Mouse (Mus musculus) olfactory bulb, adult 2 months (tissue): ENCODE measurements around the gene Pou6f1. TPM values are rescaled to one million over a fixed set of nuclear protein-coding genes. Genes with fewer than 3 reads are reported as not detected.

Experiments used
- H3K27ac ChIP-seq: fragments of 200-500 bp; 2 replicates; pipeline ENCODE4 v1.5.1; 2012; ENCODE audit warnings: low read depth, low read length; ENCODE audit not compliant: insufficient read depth
- H3K4me1 ChIP-seq: fragments of 200-500 bp; 2 replicates; pipeline ENCODE4 v1.6.1; 2012; ENCODE audit warnings: low read length; ENCODE audit not compliant: control insufficient read depth, insufficient read depth
- H3K4me3 ChIP-seq: fragments of 200-500 bp; 2 replicates; pipeline ENCODE4 v1.5.1; 2012; ENCODE audit warnings: mild to moderate bottlenecking, low read depth, low read length, moderate library complexity; ENCODE audit not compliant: insufficient read depth
- CTCF ChIP-seq: fragments of 200-500 bp; IDR thresholded peaks from 2 replicates; pipeline ENCODE4 v1.5.1; 2012; ENCODE audit warnings: low read depth, mild to moderate bottlenecking, low read length, moderate library complexity; ENCODE audit not compliant: insufficient read depth
- POLR2A ChIP-seq: fragments of 200-500 bp; IDR thresholded peaks from 2 replicates; pipeline ENCODE4 v1.6.1; 2012; ENCODE audit warnings: mild to moderate bottlenecking, low read depth, low read length, moderate library complexity; ENCODE audit not compliant: insufficient read depth
- WGBS: fragments of 180-500 bp; shearing (Covaris S2); methylation state at CpG from one replicate; pipeline ENCODE4 v1.1.7; 2018; 5-methylcytosine and 5-hydroxymethylcytosine counted together
- polyA plus RNA-seq: library from polyadenylated mRNA; stranded (reverse); fragments of >200 nt; gene quantifications from 2 replicates; pipeline ENCODE4 v1.2.4, GENCODE M21; 2012; ENCODE audit warnings: low replicate concordance; ENCODE audit not compliant: missing spikeins, insufficient read depth, insufficient read length

The Pou6f1 gene
- polyA plus RNA-seq = not detected in 2 replicates

- WGBS = under 1% methylated on average over 75 of the region's 76 CpGs
- Histone ChIP-seq H3K27ac (peak within 1 kb of the TSS; percentile 67; the same call in 1 of the 2 replicates), H3K4me1 (peaks cover 13% of the 10 kb centered on the region), H3K4me3 (peak within 1 kb of the TSS; percentile 99)
- TF ChIP-seq CTCF (no peak), POLR2A (no peak)
These were observed at the start of gene Pou6f1 for GRCm38 (mm10) chr15:100599276-100600046. Gene Pou6f1 (minus strand): TSS chr15:100599984.

- Histone ChIP-seq H3K4me1 (no peaks in the 10 kb centered on the region), H3K27ac (no peak overlapping the region), H3K4me3 (no peak overlapping the region)
- TF ChIP-seq CTCF = no peak
- TF ChIP-seq POLR2A = no peak
- 77% methylated on average over 6 of the region's 6 CpGs for WGBS
These were observed 46.4 kb upstream of the Pou6f1 start for GRCm38 (mm10) chr15:100646161-100646560.

DNA sequence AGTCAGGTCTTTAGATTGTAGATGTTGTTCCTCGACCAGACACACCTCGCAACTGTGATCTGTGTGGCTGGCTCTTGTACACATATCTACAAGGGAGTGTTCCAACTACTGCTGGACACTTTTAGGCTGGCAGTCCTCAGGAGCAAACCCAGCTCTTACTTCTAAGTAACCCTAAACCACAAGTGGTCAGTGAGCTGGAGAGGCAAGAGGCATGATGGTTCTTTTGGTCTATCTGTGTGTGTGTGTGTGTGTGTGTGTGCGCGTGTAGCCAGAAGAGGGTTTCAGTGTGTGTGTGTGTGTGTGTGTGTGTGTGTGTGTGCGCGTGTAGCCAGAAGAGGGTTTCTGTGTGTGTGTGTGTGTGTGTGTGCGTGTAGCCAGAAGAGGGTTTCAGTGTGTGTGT is 42.7 kb upstream of the Pou6f1 start:
- WGBS = 90% methylated on average over 7 of the region's 7 CpGs
- H3K4me3 ChIP-seq = no peak overlapping the region
- no peaks in the 10 kb centered on the region for H3K4me1 ChIP-seq
- no peak overlapping the region for H3K27ac ChIP-seq
- TF ChIP-seq CTCF (no peak), POLR2A (no peak)

DNA sequence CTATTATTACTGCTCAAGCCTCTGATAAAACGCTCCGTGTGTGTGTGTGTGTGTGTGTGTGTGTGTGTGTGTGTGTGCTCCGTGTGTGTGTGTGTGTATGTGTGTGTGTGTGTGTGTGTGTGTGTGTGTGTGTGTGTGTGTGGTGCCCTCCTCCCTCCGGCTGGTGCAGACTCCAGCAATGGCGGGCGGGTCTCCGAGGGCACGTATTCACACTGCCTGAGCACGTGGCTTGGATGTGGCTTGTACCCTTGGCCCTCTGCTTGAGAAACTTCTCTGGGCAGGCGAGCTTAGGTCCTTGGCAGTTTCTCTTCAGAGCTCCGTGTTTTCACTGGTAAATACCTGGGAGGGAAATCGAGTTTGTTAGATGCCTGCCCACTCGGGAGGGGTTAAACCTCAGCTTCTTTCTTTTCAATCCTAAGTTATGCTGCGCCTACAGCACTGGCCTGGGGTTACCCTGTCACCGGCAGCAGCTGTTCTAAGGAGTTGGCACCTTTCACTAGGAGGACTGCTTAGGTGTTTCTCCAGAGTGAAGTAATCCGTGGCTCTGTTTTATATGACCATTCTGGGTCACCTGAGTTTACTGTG is 41.5 kb upstream of the Pou6f1 start:
- 69% methylated on average over 16 of the region's 16 CpGs for WGBS

GRCm38 (mm10) chr15:100639972-100640750 is 40.4 kb upstream of the Pou6f1 start:
- no peak overlapping the region for H3K27ac ChIP-seq
- WGBS = 83% methylated on average over 16 of the region's 16 CpGs
- peaks cover 10% of the 10 kb centered on the region for H3K4me1 ChIP-seq
- no peak for TF ChIP-seq POLR2A
- no peak for TF ChIP-seq CTCF
- no peak overlapping the region for H3K4me3 ChIP-seq

More for the DNA sequence above, 41.5 kb upstream of the Pou6f1 start:
- no peak overlapping the region for H3K27ac ChIP-seq
- H3K4me3 ChIP-seq = no peak overlapping the region
- no peak for TF ChIP-seq POLR2A
- no peak for TF ChIP-seq CTCF
- H3K4me1 ChIP-seq = peaks cover 8% of the 10 kb centered on the region

DNA sequence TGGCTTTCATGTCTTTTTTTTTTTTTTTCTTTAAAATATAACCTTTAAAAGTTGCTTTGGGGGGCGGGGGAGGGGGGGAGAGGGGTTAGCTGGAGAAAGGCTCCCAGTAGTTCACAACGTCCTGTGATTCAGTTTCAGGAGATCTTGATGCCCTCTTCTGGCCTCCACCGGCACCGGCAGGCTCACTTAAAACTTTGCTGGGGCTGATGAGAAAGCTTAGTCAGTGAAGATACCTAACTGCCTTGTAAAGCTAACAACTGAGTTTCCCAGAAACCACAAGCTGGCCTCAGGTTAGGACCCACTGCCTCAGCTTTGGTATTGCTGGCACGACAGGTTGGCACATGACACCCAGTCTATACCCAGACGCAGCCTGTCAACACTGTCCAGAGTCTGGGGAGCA is 37.9 kb upstream of the Pou6f1 start:
- H3K4me1 ChIP-seq = peaks cover 10% of the 10 kb centered on the region
- H3K27ac ChIP-seq = no peak overlapping the region
- H3K4me3 ChIP-seq = no peak overlapping the region
- WGBS = 23% methylated on average over 6 of the region's 6 CpGs
- TF ChIP-seq CTCF (no peak), POLR2A (no peak)

- Histone ChIP-seq H3K27ac (no peak within 1 kb of the TSS), H3K4me3 (peak within 1 kb of the TSS; percentile 22), H3K4me1 (peaks cover 10% of the 10 kb centered on the region)
- TF ChIP-seq CTCF (no peak), POLR2A (no peak)
- under 1% methylated on average over 69 of the region's 77 CpGs for WGBS
These were observed 37.1 kb upstream of the Pou6f1 start, which contains the start of gene Smagp for GRCm38 (mm10) chr15:100636700-100637501. Gene Smagp (minus strand): TSS chr15:100636940.
